Mouse (Mus musculus) liver, embryonic 14.5 days (tissue): Measurements from ENCODE around the gene Adamts16.

Experiments used
- CTCF ChIP-seq: IDR thresholded peaks from 2 replicates; pipeline ENCODE4 v1.5.1; 2016; ENCODE audit warnings: antibody characterized with exemption, low read depth, control low read depth
- EP300 ChIP-seq: IDR thresholded peaks from 2 replicates; pipeline ENCODE4 v1.6.1; 2016; ENCODE audit warnings: antibody characterized with exemption, low read depth

- TF ChIP-seq CTCF (no peak), EP300 (no peak)
Observed at GRCm38 (mm10) chr13:70731349-70731748, 110.3 kb downstream of the Adamts16 start.
